Mouse (Mus musculus) hematopoietic stem cell, adult 5-6 weeks (primary cell): ENCODE measurements around the gene Nedd1. TPM values are rescaled to one million over a fixed set of nuclear protein-coding genes. Genes with fewer than 3 reads are reported as not detected.
A peak's percentile ranks its signal among the peaks of the same experiment; 100 is the strongest.

ENCODE experiments used
- ATAC-seq, 2 experiments: fragments of 125-278 bp in 1 of 2; replicated peaks in 1 of 2; 2 replicates each; pipeline ENCODE4 v1.8.0; 2016 to 2017; ENCODE audit warnings: inconsistent platforms in 2 of 2, mild to moderate bottlenecking in 2 of 2, moderate number of reproducible peaks in 2 of 2, low read depth in 1 of 2, moderate TSS enrichment in 1 of 2; ENCODE audit not compliant: low FRiP score in 2 of 2, poor library complexity in 2 of 2, severe bottlenecking in 2 of 2, insufficient read depth in 1 of 2, low TSS enrichment in 1 of 2
- total RNA-seq: library from RNA; stranded (forward); fragments of 172-1452, 232-1000 nt; gene quantifications from 2 replicates; pipeline ENCODE4 v1.2.3, GENCODE M21; 2017

Nedd1 gene
- total RNA-seq: 33.3 and 33.8 TPM in 2 replicates

DNA sequence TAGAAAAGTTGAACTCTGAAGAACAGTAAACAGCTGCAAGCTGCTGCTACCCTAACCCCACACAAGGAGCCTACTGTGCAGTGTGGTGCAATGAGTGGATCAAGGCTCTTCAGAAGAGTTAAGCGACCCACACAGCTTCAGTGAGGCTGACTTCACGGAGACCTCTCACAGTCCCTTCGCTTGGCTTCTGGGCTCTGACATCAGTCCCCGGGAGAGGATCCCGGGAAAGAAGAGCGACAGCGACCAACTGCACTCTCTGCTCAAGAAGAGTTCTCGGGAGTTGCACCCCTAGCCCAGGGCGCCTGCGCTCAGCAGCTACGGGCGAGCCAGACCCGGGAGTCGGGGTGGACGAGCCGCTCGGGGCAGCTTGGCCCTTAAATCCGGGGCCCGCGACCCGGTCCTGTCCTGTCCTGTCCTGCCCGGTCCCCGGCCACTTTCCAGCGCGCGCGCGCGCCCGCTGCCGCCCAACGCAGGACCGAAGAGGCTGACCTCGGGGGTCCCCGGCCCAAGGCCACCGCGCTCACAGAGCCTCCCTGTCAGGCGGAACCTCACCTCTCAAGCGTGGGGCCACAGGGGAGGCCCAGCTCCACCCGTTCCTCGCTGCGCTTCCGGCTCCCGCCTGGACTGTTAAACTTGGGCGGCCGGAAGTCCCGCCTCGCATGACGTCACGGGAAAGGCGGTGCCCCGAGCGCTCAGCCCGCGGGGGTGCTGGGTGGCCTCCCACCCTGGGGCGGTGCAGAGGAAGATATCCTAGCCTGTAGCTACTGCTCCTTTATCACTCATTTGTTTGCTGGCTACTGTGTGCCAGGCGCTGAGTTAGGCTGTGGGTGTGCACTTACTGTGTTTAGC is at the start of gene Nedd1:
Gene Nedd1 (minus strand): TSS at position 650 of the 849 bp plus-strand sequence.
- peak; percentile 96 to 97 for ATAC-seq

DNA sequence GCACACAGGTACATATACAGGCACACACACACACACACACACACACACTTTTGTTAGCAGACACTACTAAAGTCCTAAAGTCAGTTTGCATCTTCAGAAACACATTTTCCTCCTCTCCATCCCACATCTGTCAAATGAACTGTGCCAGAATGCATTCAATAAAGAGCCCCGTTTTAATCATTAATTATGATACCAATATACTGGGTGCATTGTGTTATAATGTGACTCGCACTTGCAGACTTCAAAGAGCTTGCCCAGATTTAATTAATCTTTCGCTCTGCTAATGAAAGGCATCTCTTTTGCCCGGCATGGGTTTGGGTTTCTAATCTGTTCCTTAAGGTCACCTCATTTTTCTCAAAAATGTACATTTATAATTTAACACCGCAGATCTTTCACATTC is 32.1 kb upstream of the Nedd1 start:
- ATAC-seq: no peak

DNA sequence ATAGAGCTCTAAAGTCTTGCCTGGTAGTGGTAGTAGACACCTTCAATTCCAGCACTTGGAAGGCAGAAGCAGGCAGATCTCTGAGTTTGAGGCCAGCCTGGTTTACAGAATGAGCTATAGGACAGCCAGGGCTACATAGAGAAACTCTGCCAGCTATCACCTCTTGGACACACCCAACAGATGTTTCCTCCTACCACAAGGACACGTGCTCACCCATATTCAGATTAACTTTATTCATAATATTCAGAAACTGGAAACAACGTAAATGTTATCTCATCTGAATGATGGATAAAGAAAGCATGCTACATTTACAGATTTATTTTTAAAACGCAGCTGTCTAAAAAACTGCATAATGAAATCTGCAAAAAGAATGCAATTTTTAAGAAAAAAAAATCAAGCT is 8.1 kb upstream of the Nedd1 start:
- ATAC-seq: no peak

DNA sequence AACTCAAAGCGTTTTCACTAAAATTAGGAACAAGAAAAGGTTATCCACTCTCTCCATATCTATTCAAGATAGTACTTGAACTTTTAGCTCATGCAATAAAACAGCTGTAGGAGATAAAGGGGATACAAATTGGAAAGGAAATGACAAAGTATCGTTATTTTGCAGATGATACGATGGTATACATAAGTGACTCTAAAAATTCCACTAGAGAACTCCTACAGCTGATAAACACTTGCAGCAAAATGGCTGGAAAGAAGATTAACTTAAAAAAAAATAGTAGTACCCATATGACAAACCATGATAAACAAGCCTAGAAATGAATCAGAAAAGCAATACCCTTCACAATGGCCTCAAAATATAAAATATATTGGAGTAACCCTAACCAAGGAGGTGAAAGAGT is 6.5 kb upstream of the Nedd1 start:
- ATAC-seq: no peak

DNA sequence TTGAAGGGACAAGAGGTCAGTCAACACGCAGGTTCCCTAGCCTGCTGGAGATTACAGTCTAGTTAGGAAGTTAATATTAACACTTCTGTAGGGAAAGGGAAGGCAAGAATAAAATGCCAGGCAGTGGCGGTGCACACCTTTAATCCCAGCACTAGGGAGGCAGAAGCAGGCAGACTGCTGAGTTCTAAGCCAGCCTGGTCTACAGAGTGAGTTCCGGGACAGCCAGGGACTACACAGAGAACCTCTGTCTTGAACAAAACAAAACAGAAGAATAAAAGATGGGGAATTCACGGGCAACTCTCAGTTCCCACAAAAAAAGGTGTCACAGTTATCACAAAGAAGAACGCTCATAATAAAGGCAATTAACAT is 384 bp upstream of the Nedd1 start:
- no peak for ATAC-seq

DNA sequence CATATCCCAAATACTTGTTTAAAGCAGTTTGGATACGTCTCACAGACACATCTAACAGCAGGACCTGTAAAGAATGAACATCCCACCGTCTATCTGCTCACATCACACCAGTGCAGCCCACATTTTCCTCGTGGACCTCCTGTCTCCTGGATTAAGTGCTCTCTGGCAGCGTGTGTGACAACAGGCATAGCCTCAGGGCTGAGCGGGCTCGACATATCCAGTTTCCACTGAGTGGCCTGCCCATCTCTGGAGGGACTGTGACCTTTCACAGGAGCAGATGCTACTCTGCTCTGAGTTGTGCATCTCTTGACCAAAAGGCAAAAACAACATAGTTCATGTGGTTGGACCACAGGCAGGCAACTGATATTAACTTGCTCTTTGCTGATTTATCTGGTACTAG is 23.2 kb downstream of the Nedd1 start:
- peak in 1 of 2 experiments; percentile 22; a peak in 1 of 4 replicates for ATAC-seq

DNA sequence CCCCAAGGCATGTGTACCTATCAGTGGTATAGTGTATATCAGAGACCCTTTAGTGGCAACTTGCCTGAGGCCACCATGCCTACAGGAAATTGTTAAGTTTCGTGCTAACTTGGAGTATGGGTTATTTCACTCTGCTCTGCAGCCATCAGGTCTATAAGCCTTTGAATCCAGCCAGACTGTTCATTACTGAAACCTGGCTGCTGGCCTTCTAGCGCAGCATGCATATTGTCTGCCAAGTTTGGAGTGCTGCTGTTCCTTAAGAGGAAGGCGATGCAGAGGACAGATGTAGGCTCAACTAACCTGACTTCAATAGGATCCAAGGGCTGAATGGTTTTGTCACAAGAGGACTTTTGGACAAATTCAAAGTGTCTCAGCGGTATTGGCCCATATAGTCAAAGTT is 47.2 kb downstream of the Nedd1 start:
- no peak for ATAC-seq

DNA sequence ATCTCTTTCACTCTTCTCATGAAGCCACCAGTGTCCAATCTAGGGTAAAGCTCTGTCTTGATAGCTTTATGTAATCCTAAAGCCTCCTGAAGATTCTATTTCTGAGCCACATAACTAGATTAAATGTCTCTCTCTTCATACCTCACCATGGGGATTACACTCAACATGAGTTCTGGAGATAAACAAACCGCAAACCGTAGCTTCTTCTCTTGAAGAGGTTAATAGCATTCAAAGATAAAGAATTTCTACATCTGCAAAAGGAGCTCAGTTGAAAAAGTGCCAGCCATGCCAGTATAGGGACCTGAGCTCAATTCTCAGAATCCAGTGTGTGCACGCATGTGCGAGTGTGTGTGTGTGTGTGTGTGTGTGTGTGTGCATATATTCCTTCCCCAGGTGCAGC is 50.3 kb downstream of the Nedd1 start:
- ATAC-seq: no peak

DNA sequence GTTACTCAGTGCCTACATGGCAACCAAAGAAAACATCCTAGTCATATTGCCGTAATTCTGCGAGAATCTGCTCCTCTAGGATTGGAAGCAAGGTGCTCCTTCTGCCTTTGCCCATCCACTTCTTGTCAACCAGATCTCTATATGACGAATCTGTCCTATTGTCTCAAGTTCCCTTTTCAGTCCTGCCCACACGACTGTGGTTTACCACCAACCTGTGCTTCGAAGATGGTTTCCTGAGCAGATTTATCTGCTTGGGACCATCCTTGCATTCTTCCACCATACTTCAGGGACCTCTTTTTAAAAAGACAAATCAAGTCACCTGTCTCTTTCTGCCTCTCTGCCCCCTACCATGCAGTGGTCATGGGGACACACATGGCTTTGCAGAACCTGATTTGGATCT is 56.9 kb downstream of the Nedd1 start:
- ATAC-seq: peak; percentile 56 to 80

DNA sequence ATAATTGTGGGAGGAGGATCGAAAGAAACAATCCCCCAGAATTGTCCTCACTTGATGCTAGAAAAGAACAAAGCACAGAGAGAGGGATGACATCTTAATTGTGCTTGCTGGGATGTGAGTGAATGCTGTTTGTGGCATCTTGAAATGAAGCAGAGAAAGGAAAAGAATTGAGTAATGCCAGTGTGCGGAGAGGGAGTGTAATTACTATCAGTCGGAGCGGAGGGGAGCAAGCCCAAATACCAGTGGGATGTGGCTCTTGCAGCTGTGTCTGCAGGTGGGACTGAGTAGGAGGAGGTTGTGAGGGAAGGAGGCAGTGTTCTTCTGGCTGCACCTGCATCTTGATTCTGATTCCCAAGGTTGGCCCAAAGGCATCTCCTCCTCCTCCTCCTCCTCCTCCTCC is 69.0 kb downstream of the Nedd1 start:
- no peak for ATAC-seq

DNA sequence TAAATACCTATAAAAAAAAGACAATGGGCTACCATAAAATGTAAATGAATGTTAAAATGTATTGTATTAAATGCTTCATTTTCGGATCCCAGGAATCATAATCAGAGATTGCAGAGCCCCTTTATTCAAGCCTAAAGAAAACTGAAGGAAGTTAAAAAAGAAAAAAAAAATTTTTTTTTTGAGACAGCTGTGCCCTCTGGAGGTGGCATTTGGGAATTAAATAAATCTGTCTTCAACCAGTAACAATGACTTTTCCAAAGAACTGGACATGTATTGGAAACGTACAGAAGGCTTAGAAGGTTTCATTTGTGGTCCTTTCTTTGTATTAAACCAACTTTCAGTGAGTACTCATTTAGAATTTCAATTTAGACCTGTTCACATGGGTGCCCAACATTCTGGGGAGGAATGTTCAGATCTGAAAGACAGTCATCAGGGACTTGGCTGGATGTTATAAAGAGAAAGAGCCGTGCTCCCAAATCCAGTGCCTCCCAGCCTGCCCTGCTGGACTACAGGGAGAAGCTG is 69.8 kb downstream of the Nedd1 start:
- ATAC-seq: no peak

DNA sequence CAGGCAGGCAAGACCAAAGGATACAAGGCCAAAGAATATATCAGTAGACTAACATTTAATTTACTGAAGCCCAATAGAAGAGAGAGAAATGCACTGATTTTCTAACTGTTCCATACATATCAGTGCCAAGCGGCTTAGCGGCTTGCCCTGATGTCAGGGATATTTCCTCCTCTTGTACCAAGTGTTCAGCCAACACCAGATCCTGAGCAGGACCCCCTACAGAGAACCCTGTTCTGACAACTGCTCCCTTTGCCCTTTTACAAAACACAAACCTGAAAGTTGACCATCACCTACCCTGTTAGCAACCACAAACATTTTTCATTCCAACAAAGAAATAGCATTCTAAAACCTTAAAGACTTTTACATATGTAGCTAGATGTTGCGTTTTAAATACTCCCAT is 71.0 kb downstream of the Nedd1 start:
- ATAC-seq: no peak

DNA sequence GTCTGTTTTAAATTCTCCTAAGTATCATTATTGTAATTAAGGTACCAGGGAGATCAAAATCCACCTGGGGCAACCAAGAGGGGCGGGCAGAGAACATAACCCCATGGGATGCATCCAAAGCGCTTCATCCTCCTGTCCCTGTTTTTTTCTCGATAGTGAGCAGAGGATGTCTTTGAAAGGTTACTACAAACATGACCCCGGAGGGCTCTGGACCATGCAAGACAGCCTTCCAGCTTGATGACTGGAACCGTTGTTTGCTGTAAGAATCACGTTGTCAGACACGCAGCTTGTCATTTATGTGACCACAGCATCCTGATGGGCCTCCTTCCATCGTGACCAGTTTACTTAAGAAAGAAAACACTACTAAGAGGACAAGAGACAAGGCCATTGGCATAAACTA is 73.1 kb downstream of the Nedd1 start:
- ATAC-seq: no peak

DNA sequence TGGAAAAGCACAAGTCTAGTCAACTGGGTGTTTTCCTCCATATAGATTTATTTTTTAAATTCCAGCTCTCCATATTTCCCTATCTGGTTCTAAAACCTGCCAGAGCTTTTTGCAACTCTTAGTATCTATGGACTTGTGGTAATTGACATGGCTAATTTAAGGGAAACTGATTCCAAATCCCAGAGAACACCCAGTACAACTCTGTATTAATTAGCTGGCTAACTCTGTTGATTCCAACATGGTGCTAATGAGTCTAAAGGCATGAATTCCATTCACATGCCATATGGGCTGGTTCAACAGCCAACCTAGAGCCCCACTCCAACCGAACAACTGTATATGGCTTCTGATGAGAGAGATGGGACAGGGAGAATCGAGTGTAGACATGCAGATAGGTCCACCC is 74.5 kb downstream of the Nedd1 start:
- no peak for ATAC-seq

DNA sequence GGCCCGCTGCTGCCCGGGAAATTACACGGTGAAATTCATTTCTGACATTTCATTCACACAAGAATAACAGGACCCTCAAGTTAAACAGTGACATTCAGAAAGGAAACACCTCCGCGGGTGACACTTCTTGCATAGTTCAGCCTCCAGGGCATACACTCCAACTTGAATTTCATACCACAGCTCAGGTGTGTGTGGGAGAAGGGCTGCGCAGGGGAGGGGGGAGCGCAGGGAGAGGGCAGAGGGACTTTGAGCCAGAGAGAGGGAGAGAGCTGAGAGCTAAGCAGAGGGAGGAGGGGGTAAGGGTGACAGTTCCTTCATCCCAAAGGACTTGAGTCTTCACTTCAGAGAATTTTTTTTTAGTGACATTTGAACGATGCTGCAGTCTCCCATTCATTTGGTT is 78.2 kb downstream of the Nedd1 start:
- no peak for ATAC-seq

DNA sequence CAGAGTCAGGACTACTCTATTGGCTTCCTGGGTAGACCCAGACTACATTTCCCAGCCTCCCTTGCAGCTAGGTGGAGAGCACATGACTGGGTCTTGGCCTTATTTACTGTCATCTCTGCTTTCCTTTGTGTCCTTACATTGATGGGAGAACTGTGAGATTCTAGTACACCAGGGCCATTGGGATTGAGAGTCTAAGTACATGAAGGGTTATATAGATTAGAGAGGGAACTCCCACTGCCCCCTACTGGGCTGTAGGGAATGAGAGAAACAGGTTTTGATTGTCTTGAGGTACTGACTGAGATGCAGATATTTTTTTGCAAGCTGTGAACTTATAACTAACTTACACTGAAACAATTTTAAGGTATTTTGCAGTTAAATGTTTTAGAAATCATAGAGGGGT is 81.2 kb downstream of the Nedd1 start:
- no peak for ATAC-seq
